Mouse (Mus musculus): ENCODE measurements around the gene Tap1.

Gene Tap1

GRCm38 (mm10) chr17:34179913-34180859 lies 7.2 kb upstream of the Tap1 start:
- DNase-seq (ENCODE audit: low spot score), result no peak

GRCm38 (mm10) chr17:34183564-34184219 lies 3.7 kb upstream of the Tap1 start:
- no peak for DNase-seq (ENCODE audit: low spot score)

GRCm38 (mm10) chr17:34185526-34185925 lies 1.8 kb upstream of the Tap1 start:
- DNase-seq (ENCODE audit: low spot score), result no peak

GRCm38 (mm10) chr17:34186885-34187260 lies 480 bp upstream of the Tap1 start:
- no peak for DNase-seq (ENCODE audit: low spot score)

GRCm38 (mm10) chr17:34188010-34188409 lies 657 bp downstream of the Tap1 start:
- peak; percentile 42 for DNase-seq (ENCODE audit: low spot score)

GRCm38 (mm10) chr17:34188986-34189385 lies 1.6 kb downstream of the Tap1 start:
- no peak for DNase-seq (ENCODE audit: low spot score)

GRCm38 (mm10) chr17:34192852-34193251 lies 5.5 kb downstream of the Tap1 start:
- no peak for DNase-seq (ENCODE audit: low spot score)

- no peak for DNase-seq (ENCODE audit: low spot score)
Measured at GRCm38 (mm10) chr17:34193468-34193867, 6.1 kb downstream of the Tap1 start.

GRCm38 (mm10) chr17:34194723-34195122 lies 7.4 kb downstream of the Tap1 start:
- no peak for DNase-seq (ENCODE audit: low spot score)

GRCm38 (mm10) chr17:34196491-34196890 lies 9.1 kb downstream of the Tap1 start:
- DNase-seq (ENCODE audit: low spot score), result peak; percentile 85

- DNase-seq (ENCODE audit: low spot score), result peak; percentile 84
Measured at GRCm38 (mm10) chr17:34196941-34197894, 9.9 kb downstream of the Tap1 start, which contains the start of gene Psmb8. Psmb8 (plus strand) TSS chr17:34197721.

- DNase-seq (ENCODE audit: low spot score), result peak; percentile 80
Measured at GRCm38 (mm10) chr17:34197904-34198520, 10.7 kb downstream of the Tap1 start.

GRCm38 (mm10) chr17:34198521-34198912 lies 11.2 kb downstream of the Tap1 start:
- no peak for DNase-seq (ENCODE audit: low spot score)

- DNase-seq (ENCODE audit: low spot score), result no peak
Measured at GRCm38 (mm10) chr17:34199050-34199619, 11.8 kb downstream of the Tap1 start.

- no peak for DNase-seq (ENCODE audit: low spot score)
Measured at GRCm38 (mm10) chr17:34200047-34200446, 12.7 kb downstream of the Tap1 start.

- no peak for DNase-seq (ENCODE audit: low spot score)
Measured at GRCm38 (mm10) chr17:34200772-34201505, 13.6 kb downstream of the Tap1 start.

- DNase-seq (ENCODE audit: low spot score), result no peak
Measured at GRCm38 (mm10) chr17:34201506-34202055, 14.2 kb downstream of the Tap1 start.

GRCm38 (mm10) chr17:34202760-34203442 lies 15.5 kb downstream of the Tap1 start:
- no peak for DNase-seq (ENCODE audit: low spot score)

- no peak for DNase-seq (ENCODE audit: low spot score)
Measured at GRCm38 (mm10) chr17:34203444-34203843, 16.1 kb downstream of the Tap1 start, which contains the start of gene Tap2. Tap2 (plus strand) TSS chr17:34203527.
